Mouse (Mus musculus) embryonic facial prominence, embryonic 12.5 days (tissue): Measurements from ENCODE around the gene Tmco1. TPM values are rescaled to one million over a fixed set of nuclear protein-coding genes. Genes with fewer than 3 reads are reported as not detected.

Experiments used
- ATAC-seq: fragments of 200-750 bp; cut with Nextera tagmentation; 2 replicates; pipeline ENCODE4 v1.8.0; 2017; ENCODE audit not compliant: insufficient number of reproducible peaks, insufficient read depth, low FRiP score, low TSS enrichment
- H3K27ac ChIP-seq: fragments of 300-500 bp; sonication (generic); 2 replicates; pipeline ENCODE4 v1.5.1; 2016; ENCODE audit warnings: mild to moderate bottlenecking
- H3K27me3 ChIP-seq: fragments of 300-500 bp; sonication (generic); 2 replicates; pipeline ENCODE4 v1.6.1; 2016; ENCODE audit warnings: mild to moderate bottlenecking, moderate library complexity
- H3K36me3 ChIP-seq: fragments of 300-500 bp; sonication (generic); 2 replicates; pipeline ENCODE4 v1.6.1; 2016; ENCODE audit warnings: mild to moderate bottlenecking
- H3K4me1 ChIP-seq: fragments of 300-500 bp; sonication (generic); 2 replicates; pipeline ENCODE4 v1.6.1; 2016
- H3K4me2 ChIP-seq: fragments of 300-500 bp; sonication (generic); replicated peaks from 2 replicates; pipeline ENCODE4 v1.6.1; 2016; ENCODE audit warnings: mild to moderate bottlenecking, moderate library complexity
- H3K4me3 ChIP-seq: fragments of 300-500 bp; sonication (generic); 2 replicates; pipeline ENCODE4 v1.5.1; 2016; ENCODE audit warnings: mild to moderate bottlenecking
- H3K9ac ChIP-seq: fragments of 300-500 bp; sonication (generic); 2 replicates; pipeline ENCODE4 v1.6.1; 2016; ENCODE audit warnings: mild to moderate bottlenecking, moderate library complexity
- H3K9me3 ChIP-seq: fragments of 300-500 bp; sonication (generic); 2 replicates; pipeline ENCODE4 v1.6.1; 2016; ENCODE audit warnings: mild to moderate bottlenecking, moderate library complexity
- WGBS: fragments of 180-500 bp; shearing (Covaris S2); methylation state at CpG from one replicate; pipeline ENCODE4 v1.1.7; 2016; 5-methylcytosine and 5-hydroxymethylcytosine counted together
- microRNA-seq: library from miRNA; unstranded; fragments of <30 nt; microRNA quantifications from one replicate; pipeline ENCODE4, GENCODE M21; 2017
- polyA plus RNA-seq: library from polyadenylated mRNA; unstranded; fragments of >200 nt; fragmentation: Nextera tagmentation; extraction: Ambion mirVana; gene quantifications from 2 replicates; pipeline ENCODE4 v1.2.1, GENCODE M21; 2016

Tmco1 gene
- polyA plus RNA-seq, 1 experiment from 2014 or later, result 66.3 TPM

- H3K27me3 ChIP-seq, result no peaks in the 10 kb centered on the region
- H3K4me3 ChIP-seq, result no peak overlapping the region
- H3K4me1 ChIP-seq, result 0 out of 2 replicates have a peak, but pooled peaks cover 5% of the 10 kb centered on the region
- H3K36me3 ChIP-seq, result no peaks in the 10 kb centered on the region
- ATAC-seq, result no peak
- WGBS, result 80% methylated on average over 8 of the region's 8 CpGs
- H3K27ac ChIP-seq, result no peak overlapping the region
- H3K9me3 ChIP-seq, result no peaks in the 10 kb centered on the region
- H3K4me2 ChIP-seq, result no peak overlapping the region
- H3K9ac ChIP-seq, result no peak overlapping the region
Observed at GRCm38 (mm10) chr1:167381050-167382015, 73.2 kb downstream of the Tmco1 start.

- Histone ChIP-seq H3K4me2 (no peak overlapping the region), H3K9me3 (no peaks in the 10 kb centered on the region), H3K36me3 (no peaks in the 10 kb centered on the region), H3K4me1 (0 out of 2 replicates have a peak, but pooled peaks cover 5% of the 10 kb centered on the region), H3K27me3 (no peaks in the 10 kb centered on the region), H3K9ac (no peak overlapping the region), H3K27ac (no peak overlapping the region), H3K4me3 (no peak overlapping the region)
- no peak for ATAC-seq
- WGBS, result 80% methylated on average over 7 of the region's 7 CpGs
Observed at GRCm38 (mm10) chr1:167382316-167382715, 74.1 kb downstream of the Tmco1 start.

GRCm38 (mm10) chr1:167382763-167383162, 74.6 kb downstream of the Tmco1 start:
- no peak overlapping the region for H3K4me3 ChIP-seq
- H3K4me2 ChIP-seq, result no peak overlapping the region
- H3K27me3 ChIP-seq, result no peaks in the 10 kb centered on the region
- 89% methylated on average over 5 of the region's 5 CpGs for WGBS
- no peak overlapping the region for H3K9ac ChIP-seq
- 0 out of 2 replicates have a peak, but pooled peaks cover 5% of the 10 kb centered on the region for H3K4me1 ChIP-seq
- H3K27ac ChIP-seq, result no peak overlapping the region
- ATAC-seq, result no peak
- H3K36me3 ChIP-seq, result no peaks in the 10 kb centered on the region
- no peaks in the 10 kb centered on the region for H3K9me3 ChIP-seq

- Histone ChIP-seq H3K4me2 (no peak overlapping the region), H3K4me3 (no peak overlapping the region), H3K4me1 (0 out of 2 replicates have a peak, but pooled peaks cover under 1% of the 10 kb centered on the region), H3K27ac (no peak overlapping the region), H3K27me3 (no peaks in the 10 kb centered on the region), H3K9me3 (no peaks in the 10 kb centered on the region), H3K9ac (no peak overlapping the region), H3K36me3 (no peaks in the 10 kb centered on the region)
- no peak for ATAC-seq
- WGBS, result 90% methylated on average over 5 of the region's 5 CpGs
Observed at GRCm38 (mm10) chr1:167383178-167383577, 75.0 kb downstream of the Tmco1 start.

Small RNA genes lying within 50 kb of the gene (microRNA-seq; reads per million reads assigned to microRNA genes)
- gene Gm25911 (3.1 reads per million, percentile 13 among the genes with 10 or more reads in this experiment), gene Mir6347 (not detected)

Other genes starting within 250 kb of the Tmco1 start
- gene Uck2, start 23.1 kb upstream of the Tmco1 start, polyA plus RNA-seq, result 91.9 and 98.2 TPM in 2 replicates
- 56.1 and 56.6 TPM in 2 replicates for gene Aldh9a1, start 41.6 kb downstream of the Tmco1 start, polyA plus RNA-seq
- gene Mgst3, start 85.5 kb downstream of the Tmco1 start, polyA plus RNA-seq, result 40.1 and 40.8 TPM in 2 replicates
- gene Lrrc52, start 158.4 kb downstream of the Tmco1 start, polyA plus RNA-seq, result not detected in 2 replicates